8 mouse cellular contexts compared by ENCODE assay signal in genomic region chr7:112868551-112869465, GRCm38 (mm10).
DNase-seq lines count a peak whose midpoint lies in the region; ATAC-seq and TF ChIP-seq lines count a peak whose summit lies in the region.

No protein-coding gene starts in this region.

- no peak overlapping the region for H3K9ac ChIP-seq in MEL (ENCODE audit: control insufficient read depth, low read depth, low read length, poor library complexity, severe bottlenecking)
- no peak overlapping the region for H3K9ac ChIP-seq in intestine, postnatal 0 days (ENCODE audit: low read depth, low read length)
- no peak overlapping the region for H3K9ac ChIP-seq in liver, embryonic 14.5 days (replicated peaks)

- no peak for TF ChIP-seq EP300 in MEL (IDR thresholded peaks at IDR 0.05; ENCODE audit: low read depth in 1 of 2, low read length in 2 of 2)
- TF ChIP-seq EP300 in liver, embryonic 14.5 days (IDR thresholded peaks at IDR 0.05; ENCODE audit: low read depth) = no peak

- TF ChIP-seq RAD21 in MEL (IDR thresholded peaks at IDR 0.05; ENCODE audit: low read depth, low read length) = peak; percentile 32

- peak; percentile 20 to 35 (median 30); a peak in 4 of 6 replicates for TF ChIP-seq CTCF in MEL (IDR thresholded peaks at IDR 0.05 in 2 of 3, conservative IDR thresholded peaks at IDR 0.05 in 1 of 3; ENCODE audit: control insufficient read depth in 1 of 3, insufficient read depth in 1 of 3, low read depth in 2 of 3, low read length in 3 of 3, poor library complexity in 1 of 3, severe bottlenecking in 1 of 3)
- peak; percentile 66 for TF ChIP-seq CTCF in intestine, postnatal 0 days (IDR thresholded peaks at IDR 0.05; ENCODE audit: low read depth)
- TF ChIP-seq CTCF in liver, embryonic 14.5 days (IDR thresholded peaks at IDR 0.05; ENCODE audit: low read depth) = peak; percentile 32

- no peak overlapping the region for H3K27ac ChIP-seq in MEL (ENCODE audit: control insufficient read depth, low read depth, low read length)
- no peak overlapping the region for H3K27ac ChIP-seq in intestine, postnatal 0 days (ENCODE audit: low read depth, low read length)
- no peak overlapping the region for H3K27ac ChIP-seq in liver, embryonic 14.5 days

- no peaks in the 10 kb centered on the region for H3K79me2 ChIP-seq in MEL (ENCODE audit: control insufficient read depth, insufficient read depth, low read length, poor library complexity)

- intact Hi-C loops in gastrocnemius, postnatal 14 days (cut with DNase I; ENCODE audit: low total_unique reads) = loop anchor here (5.0 to 10.0 kb wide), 3 partner anchors 184 to 472 kb away; no protein-coding TSS in a partner anchor

- ATAC-seq in CD4-positive, CD25-positive, alpha-beta regulatory T cell, adult 4 months = no peak
- ATAC-seq in intestine, postnatal 0 days = no peak
- no peak for ATAC-seq in liver, embryonic 14.5 days (ENCODE audit: insufficient read depth)

- TF ChIP-seq POLR2A in MEL (IDR thresholded peaks at IDR 0.05; ENCODE audit: control insufficient read depth in 1 of 2, insufficient read depth in 1 of 2, low read depth in 1 of 2, low read length in 2 of 2, poor library complexity in 1 of 2) = no peak

- 48% methylated on average over 8 of the region's 8 CpGs for WGBS in intestine, postnatal 0 days
- WGBS in liver, embryonic 14.5 days (ENCODE audit: insufficient replicate concordance) = 37% methylated on average over 8 of the region's 8 CpGs

- H3K9me3 ChIP-seq in MEL (replicated peaks; ENCODE audit: insufficient read depth, low read length) = no peaks in the 10 kb centered on the region
- no peaks in the 10 kb centered on the region for H3K9me3 ChIP-seq in intestine, postnatal 0 days (ENCODE audit: control insufficient read depth)
- H3K9me3 ChIP-seq in liver, embryonic 14.5 days (ENCODE audit: control insufficient read depth, low read length) = no peaks in the 10 kb centered on the region

- no peaks in the 10 kb centered on the region for H3K27me3 ChIP-seq in MEL (ENCODE audit: control insufficient read depth in 1 of 2, insufficient read depth in 2 of 2, low read length in 2 of 2)
- no peaks in the 10 kb centered on the region for H3K27me3 ChIP-seq in intestine, postnatal 0 days (replicated peaks; ENCODE audit: control insufficient read depth, insufficient read depth, low read length)
- H3K27me3 ChIP-seq in liver, embryonic 14.5 days (ENCODE audit: control insufficient read depth, insufficient read depth, low read length) = no peaks in the 10 kb centered on the region

- no peak overlapping the region for H3K4me2 ChIP-seq in intestine, postnatal 0 days (replicated peaks; ENCODE audit: low read depth)
- no peak overlapping the region for H3K4me2 ChIP-seq in liver, embryonic 14.5 days (ENCODE audit: low read depth)

- no peaks in the 10 kb centered on the region for H3K4me1 ChIP-seq in MEL (ENCODE audit: control insufficient read depth in 1 of 2, insufficient read depth in 2 of 2, low read length in 2 of 2)
- H3K4me1 ChIP-seq in intestine, postnatal 0 days (replicated peaks; ENCODE audit: control insufficient read depth, insufficient read depth, low read length) = no peaks in the 10 kb centered on the region
- no peaks in the 10 kb centered on the region for H3K4me1 ChIP-seq in liver, embryonic 14.5 days (replicated peaks; ENCODE audit: control insufficient read depth in 2 of 2, insufficient read depth in 2 of 2, low read length in 1 of 2)

- peak; percentile 37 for DNase-seq in CD4-positive, CD25-positive, alpha-beta regulatory T cell, adult 2 months (ENCODE audit: low read depth, low spot score)
- DNase-seq in MEL (ENCODE audit: low read depth, low spot score) = peak; percentile 2
- peak; percentile 81 to 85 for DNase-seq in cerebellum, postnatal 14 days
- DNase-seq in gastrocnemius, postnatal 14 days = peak; percentile 43
- DNase-seq in liver, embryonic 14.5 days (ENCODE audit: low read depth in 3 of 3, low spot score in 3 of 3) = peak in 1 of 3 experiments; percentile 9
- peak; percentile 85 for DNase-seq in retina, embryonic 14.5 days (ENCODE audit: low spot score)

- no peak overlapping the region for H3K4me3 ChIP-seq in MEL (ENCODE audit: control insufficient read depth in 1 of 2, insufficient read depth in 1 of 2, low read depth in 2 of 2, low read length in 2 of 2)
- H3K4me3 ChIP-seq in intestine, postnatal 0 days (ENCODE audit: low read depth, low read length) = no peak overlapping the region
- H3K4me3 ChIP-seq in liver, embryonic 14.5 days (ENCODE audit: insufficient read depth in 1 of 2, low read depth in 2 of 2, low read length in 2 of 2) = no peak overlapping the region

- no peaks in the 10 kb centered on the region for H3K36me3 ChIP-seq in MEL (ENCODE audit: control insufficient read depth in 1 of 2, insufficient read depth in 2 of 2, low read length in 2 of 2)
- peaks cover 17% of the 10 kb centered on the region; the same call in 1 of the 2 replicates for H3K36me3 ChIP-seq in intestine, postnatal 0 days (ENCODE audit: control insufficient read depth, insufficient read depth)
- H3K36me3 ChIP-seq in liver, embryonic 14.5 days (replicated peaks; ENCODE audit: control insufficient read depth, insufficient read depth, low read depth) = no peaks in the 10 kb centered on the region

TF ChIP-seq in MEL, 35 proteins besides CTCF, POLR2A, EP300 and RAD21:
- TF ChIP-seq CHD2 (IDR thresholded peaks at IDR 0.05; ENCODE audit: low read length) (no peak), CHD1 (IDR thresholded peaks at IDR 0.05; ENCODE audit: low read depth, low read length) (no peak), SMC3 (IDR thresholded peaks at IDR 0.05; ENCODE audit: low read depth, low read length) (peak; percentile 7; the same call in 1 of the 2 replicates)
